Comparison of ENCODE assay signal across 10 mouse cellular contexts in the genomic region with DNA sequence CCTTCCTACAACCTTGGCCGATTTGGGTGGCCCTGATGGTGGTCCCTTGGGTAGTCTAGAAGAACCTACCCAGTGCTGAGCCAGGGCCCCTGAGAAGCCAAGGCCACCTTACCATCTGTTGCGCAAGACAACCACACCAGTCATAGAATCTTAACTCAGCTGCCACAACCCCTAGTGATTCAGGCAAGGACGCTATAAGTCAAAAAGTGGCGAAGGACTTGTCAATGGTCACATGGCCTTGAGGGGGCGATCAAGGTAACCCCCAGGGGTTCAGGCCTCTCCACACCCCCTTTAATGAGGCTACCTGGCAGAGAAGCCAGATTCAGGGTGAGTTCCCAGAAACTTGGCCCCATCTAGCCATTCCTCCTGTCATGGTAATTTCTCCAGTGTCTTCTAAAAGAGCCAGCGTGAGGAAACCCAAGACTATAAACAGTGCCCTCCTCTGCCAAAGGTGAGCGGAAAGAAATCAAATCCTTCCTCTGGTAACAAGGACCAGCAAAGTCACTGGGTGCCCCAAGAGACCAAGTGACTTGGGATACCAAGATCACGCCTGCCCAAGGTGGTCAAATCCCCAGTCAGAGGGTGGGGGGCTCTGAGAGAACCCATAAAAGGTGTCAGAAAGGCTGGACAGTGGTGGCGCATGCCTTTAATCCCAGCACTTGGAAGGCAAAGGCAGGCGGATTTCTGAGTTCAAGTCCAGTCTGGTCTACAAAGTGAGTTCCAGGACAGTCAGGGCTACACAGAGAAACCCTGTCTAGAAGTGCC. TPM values are rescaled to one million over a fixed set of nuclear protein-coding genes. Genes with fewer than 3 reads are reported as not detected.
DNase-seq lines count a peak whose midpoint lies in the region; ATAC-seq and TF ChIP-seq lines count a peak whose summit lies in the region.
"Had no signal": no experiment of that assay in that cellular context is flagged by ENCODE, and none has a peak within 500 bp of the region (broad histone marks: within the 10 kb centered on the region; RNA-seq: fewer than 3 reads in every experiment).

No protein-coding gene starts in this region.

- DNase-seq in forebrain, embryonic 14.5 days (ENCODE audit: low spot score) = no peak
- DNase-seq in kidney, postnatal 0 days (ENCODE audit: low spot score) = no peak
- DNase-seq in kidney, postnatal 14 days = no peak
- DNase-seq in adrenal gland, postnatal 10 days = peak; percentile 61
- DNase-seq in thymus, postnatal 0 days (ENCODE audit: low spot score) = no peak
- DNase-seq in lung, postnatal 10 days = no peak
- DNase-seq: cerebellum, postnatal 10 days; right cerebral cortex, postnatal 25 days had no signal

- H3K9ac ChIP-seq in forebrain, embryonic 12.5 days = no peak overlapping the region
- H3K9ac ChIP-seq in forebrain, embryonic 14.5 days (ENCODE audit: low read length) = no peak overlapping the region
- no peak overlapping the region for H3K9ac ChIP-seq in kidney, postnatal 0 days (ENCODE audit: low read depth, low read length)
- H3K9ac ChIP-seq in limb, embryonic 12.5 days (replicated peaks) = no peak overlapping the region

- 86% methylated on average over 10 of the region's 10 CpGs for WGBS in forebrain, embryonic 12.5 days
- WGBS in forebrain, embryonic 14.5 days = 79% methylated on average over 10 of the region's 10 CpGs
- WGBS in kidney, postnatal 0 days = 76% methylated on average over 10 of the region's 10 CpGs
- 77% methylated on average over 10 of the region's 10 CpGs for WGBS in limb, embryonic 12.5 days

- peak; percentile 13; the same call in 1 of the 2 replicates for TF ChIP-seq CTCF in kidney, postnatal 0 days (IDR thresholded peaks at IDR 0.05; ENCODE audit: low read depth)

- no peak overlapping the region for H3K4me3 ChIP-seq in forebrain, embryonic 12.5 days (replicated peaks)
- no peak overlapping the region for H3K4me3 ChIP-seq in forebrain, embryonic 14.5 days (ENCODE audit: low read depth, low read length)
- H3K4me3 ChIP-seq in kidney, postnatal 0 days (replicated peaks; ENCODE audit: low read depth, low read length) = no peak overlapping the region
- no peak overlapping the region for H3K4me3 ChIP-seq in limb, embryonic 12.5 days (replicated peaks)

- H3K27ac ChIP-seq in forebrain, embryonic 12.5 days = 0 out of 2 replicates have a peak overlapping the region, but pooled peaks have one; percentile 83
- no peak overlapping the region for H3K27ac ChIP-seq in forebrain, embryonic 14.5 days (ENCODE audit: low read depth, low read length)
- H3K27ac ChIP-seq in kidney, postnatal 0 days = no peak overlapping the region
- no peak overlapping the region for H3K27ac ChIP-seq in limb, embryonic 12.5 days

- no peaks in the 10 kb centered on the region for H3K9me3 ChIP-seq in forebrain, embryonic 12.5 days
- H3K9me3 ChIP-seq in forebrain, embryonic 14.5 days (replicated peaks; ENCODE audit: control insufficient read depth, low read length) = no peaks in the 10 kb centered on the region
- H3K9me3 ChIP-seq in kidney, postnatal 0 days (replicated peaks; ENCODE audit: low read length) = no peaks in the 10 kb centered on the region
- no peaks in the 10 kb centered on the region for H3K9me3 ChIP-seq in limb, embryonic 12.5 days

- no peaks in the 10 kb centered on the region for H3K36me3 ChIP-seq in forebrain, embryonic 12.5 days (replicated peaks)
- no peaks in the 10 kb centered on the region for H3K36me3 ChIP-seq in forebrain, embryonic 14.5 days (ENCODE audit: control insufficient read depth, insufficient read depth, low read length)
- no peaks in the 10 kb centered on the region for H3K36me3 ChIP-seq in kidney, postnatal 0 days (ENCODE audit: insufficient read depth, low read length)
- no peaks in the 10 kb centered on the region for H3K36me3 ChIP-seq in limb, embryonic 12.5 days

- H3K27me3 ChIP-seq in forebrain, embryonic 12.5 days = peaks cover 24% of the 10 kb centered on the region; the same call in 1 of the 2 replicates
- H3K27me3 ChIP-seq in forebrain, embryonic 14.5 days (replicated peaks; ENCODE audit: control insufficient read depth, insufficient read depth, low read length) = no peaks in the 10 kb centered on the region
- H3K27me3 ChIP-seq in kidney, postnatal 0 days (ENCODE audit: insufficient read depth, low read length) = no peaks in the 10 kb centered on the region
- no peaks in the 10 kb centered on the region for H3K27me3 ChIP-seq in limb, embryonic 12.5 days

- no peak for ATAC-seq in forebrain, embryonic 12.5 days (ENCODE audit: low FRiP score)
- no peak for ATAC-seq in forebrain, embryonic 14.5 days
- no peak for ATAC-seq in kidney, postnatal 0 days (replicated peaks; ENCODE audit: low FRiP score, low read depth)
- ATAC-seq in limb, embryonic 12.5 days (ENCODE audit: insufficient number of reproducible peaks, insufficient read depth, low FRiP score, low TSS enrichment, low read depth) = no peak

- H3K4me1 ChIP-seq in forebrain, embryonic 12.5 days = peaks cover 49% of the 10 kb centered on the region
- H3K4me1 ChIP-seq in forebrain, embryonic 14.5 days (ENCODE audit: control insufficient read depth, insufficient read depth, low read length) = peaks cover 15% of the 10 kb centered on the region
- H3K4me1 ChIP-seq in kidney, postnatal 0 days (replicated peaks; ENCODE audit: insufficient read depth, low read length) = peaks cover 9% of the 10 kb centered on the region
- peaks cover 24% of the 10 kb centered on the region for H3K4me1 ChIP-seq in limb, embryonic 12.5 days (replicated peaks)

- no peak overlapping the region for H3K4me2 ChIP-seq in forebrain, embryonic 12.5 days
- no peak overlapping the region for H3K4me2 ChIP-seq in forebrain, embryonic 14.5 days (ENCODE audit: low read length)
- no peak overlapping the region for H3K4me2 ChIP-seq in kidney, postnatal 0 days (ENCODE audit: low read length)
- H3K4me2 ChIP-seq in limb, embryonic 12.5 days = peak overlapping the region; percentile 60; the same call in 1 of the 2 replicates

RNA-seq across cellular contexts. Expression of a gene that starts 1.1 kb away (rescaled TPM):
- 380 and 396 TPM in 2 replicates for polyA plus RNA-seq in forebrain, embryonic 12.5 days (2016; fragmentation: Nextera tagmentation; extraction: Ambion mirVana)
- 508 and 541 TPM in 2 replicates for polyA plus RNA-seq in forebrain, embryonic 14.5 days (2014; fragmentation: Nextera tagmentation; extraction: Ambion mirVana)
- polyA plus RNA-seq in kidney, postnatal 0 days (2015; fragmentation: Nextera tagmentation; extraction: Ambion mirVana) = 660 and 674 TPM in 2 replicates
- total RNA-seq in adrenal gland, postnatal 10 days (2021) = 100 to 1,000 TPM; 722 to 784 TPM
- polyA plus RNA-seq in limb, embryonic 12.5 days (2016; fragmentation: Nextera tagmentation; extraction: Ambion mirVana) = 381 and 392 TPM in 2 replicates
- polyA plus RNA-seq in thymus, postnatal 0 days (2015; fragmentation: Nextera tagmentation; extraction: Ambion mirVana) = 434 and 468 TPM in 2 replicates

RNA-seq across cellular contexts. Expression of a gene that starts 26.8 kb away (rescaled TPM):
- polyA plus RNA-seq in forebrain, embryonic 12.5 days (2016; fragmentation: Nextera tagmentation; extraction: Ambion mirVana) = 75.5 and 82.3 TPM in 2 replicates
- 79.9 and 110 TPM in 2 replicates for polyA plus RNA-seq in forebrain, embryonic 14.5 days (2014; fragmentation: Nextera tagmentation; extraction: Ambion mirVana)
- polyA plus RNA-seq in kidney, postnatal 0 days (2015; fragmentation: Nextera tagmentation; extraction: Ambion mirVana) = 30.6 and 31.9 TPM in 2 replicates
- total RNA-seq in adrenal gland, postnatal 10 days (2021) = 10 to 100 TPM; 31.9 to 39.9 TPM
- 44.1 and 46.0 TPM in 2 replicates for polyA plus RNA-seq in limb, embryonic 12.5 days (2016; fragmentation: Nextera tagmentation; extraction: Ambion mirVana)
- polyA plus RNA-seq in thymus, postnatal 0 days (2015; fragmentation: Nextera tagmentation; extraction: Ambion mirVana) = 39.0 and 41.8 TPM in 2 replicates

RNA-seq across cellular contexts. Expression of a gene that starts 50.3 kb away (rescaled TPM):
- polyA plus RNA-seq in forebrain, embryonic 12.5 days (2016; fragmentation: Nextera tagmentation; extraction: Ambion mirVana) = 250 and 275 TPM in 2 replicates
- 255 and 287 TPM in 2 replicates for polyA plus RNA-seq in forebrain, embryonic 14.5 days (2014; fragmentation: Nextera tagmentation; extraction: Ambion mirVana)
- polyA plus RNA-seq in kidney, postnatal 0 days (2015; fragmentation: Nextera tagmentation; extraction: Ambion mirVana) = 330 and 339 TPM in 2 replicates
- total RNA-seq in adrenal gland, postnatal 10 days (2021) = 10 to 100 TPM; 46.9 to 50.7 TPM
- 512 and 562 TPM in 2 replicates for polyA plus RNA-seq in limb, embryonic 12.5 days (2016; fragmentation: Nextera tagmentation; extraction: Ambion mirVana)
- 24.4 and 32.8 TPM in 2 replicates for polyA plus RNA-seq in thymus, postnatal 0 days (2015; fragmentation: Nextera tagmentation; extraction: Ambion mirVana)

RNA-seq across cellular contexts. Expression of a gene that starts 53.8 kb away (rescaled TPM):
- 0.45 and 0.74 TPM in 2 replicates for polyA plus RNA-seq in forebrain, embryonic 12.5 days (2016; fragmentation: Nextera tagmentation; extraction: Ambion mirVana)
- 0.27 and 0.31 TPM in 2 replicates for polyA plus RNA-seq in forebrain, embryonic 14.5 days (2014; fragmentation: Nextera tagmentation; extraction: Ambion mirVana)
- 21.1 and 21.8 TPM in 2 replicates for polyA plus RNA-seq in kidney, postnatal 0 days (2015; fragmentation: Nextera tagmentation; extraction: Ambion mirVana)
- 1 to 10 TPM; 2.4 to 5.5 TPM for total RNA-seq in adrenal gland, postnatal 10 days (2021)
- polyA plus RNA-seq in limb, embryonic 12.5 days (2016; fragmentation: Nextera tagmentation; extraction: Ambion mirVana) = 1.2 and 1.3 TPM in 2 replicates
- polyA plus RNA-seq in thymus, postnatal 0 days (2015; fragmentation: Nextera tagmentation; extraction: Ambion mirVana) = 13.6 and 14.8 TPM in 2 replicates
